In genomic region chr9:32158837-32159543, GRCm38 (mm10) we compare ENCODE assay signal across 8 mouse cellular contexts. TPM values are rescaled to one million over a fixed set of nuclear protein-coding genes. Genes with fewer than 3 reads are reported as not detected.
DNase-seq lines count a peak whose midpoint lies in the region; ATAC-seq and TF ChIP-seq lines count a peak whose summit lies in the region.

No protein-coding gene starts in this region.

- peak; percentile 24 for DNase-seq in MEL-GATA-1-ER (ENCODE audit: extremely low read depth, low read depth)
- peak; percentile 52 for DNase-seq in c-Kit-positive CD71-negative TER-119-negative erythroid progenitor cells, embryonic 14.5 days (ENCODE audit: low read depth)
- DNase-seq in hindbrain, postnatal 0 days (ENCODE audit: low spot score) = peak; percentile 84
- DNase-seq in left cerebral cortex, adult 2 months (ENCODE audit: extremely low spot score in 1 of 2, low spot score in 2 of 2) = peak; percentile 60 to 78
- peak; percentile 27 for DNase-seq in skeletal muscle tissue, adult 2 months (ENCODE audit: low read depth, low spot score)
- no peak for DNase-seq in MN1 (ENCODE audit: low spot score)

- intact Hi-C loops in left cerebral cortex, adult 2 months (cut with DNase I) = loop anchor here (1.0 to 5.0 kb wide), 4 partner anchors 127 to 602 kb away; no protein-coding TSS in a partner anchor

- no peak overlapping the region for H3K4me2 ChIP-seq in forebrain, embryonic 12.5 days
- no peak overlapping the region for H3K4me2 ChIP-seq in hindbrain, postnatal 0 days (ENCODE audit: low read depth, low read length)

- H3K4me1 ChIP-seq in forebrain, embryonic 12.5 days = no peaks in the 10 kb centered on the region
- H3K4me1 ChIP-seq in hindbrain, postnatal 0 days (ENCODE audit: insufficient read depth, low read length) = no peaks in the 10 kb centered on the region

- peak; percentile 77 for ATAC-seq in forebrain, embryonic 12.5 days (ENCODE audit: low FRiP score)
- ATAC-seq in hindbrain, postnatal 0 days = peak; percentile 88
- peak; percentile 90 for ATAC-seq in megakaryocyte progenitor cell, adult 5-6 weeks (replicated peaks; ENCODE audit: poor library complexity)

- WGBS in forebrain, embryonic 12.5 days = 26% methylated on average over 3 of the region's 3 CpGs
- 21% methylated on average over 3 of the region's 3 CpGs for WGBS in hindbrain, postnatal 0 days

- no peaks in the 10 kb centered on the region for H3K36me3 ChIP-seq in forebrain, embryonic 12.5 days (replicated peaks)
- H3K36me3 ChIP-seq in hindbrain, postnatal 0 days (ENCODE audit: insufficient read depth, low read length) = no peaks in the 10 kb centered on the region

- H3K4me3 ChIP-seq in forebrain, embryonic 12.5 days (replicated peaks) = no peak overlapping the region
- H3K4me3 ChIP-seq in hindbrain, postnatal 0 days (ENCODE audit: low read length) = no peak overlapping the region
- H3K4me3 ChIP-seq in left cerebral cortex, adult 2 months = no peak overlapping the region

- no peaks in the 10 kb centered on the region for H3K27me3 ChIP-seq in forebrain, embryonic 12.5 days
- no peaks in the 10 kb centered on the region for H3K27me3 ChIP-seq in hindbrain, postnatal 0 days (ENCODE audit: insufficient read depth, low read length)

- H3K27ac ChIP-seq in forebrain, embryonic 12.5 days = no peak overlapping the region
- no peak overlapping the region for H3K27ac ChIP-seq in hindbrain, postnatal 0 days
- no peak overlapping the region for H3K27ac ChIP-seq in left cerebral cortex, adult 2 months

- peak; percentile 95 for TF ChIP-seq CTCF in hindbrain, postnatal 0 days (IDR thresholded peaks at IDR 0.05; ENCODE audit: low read depth)
- peak; percentile 97 for TF ChIP-seq CTCF in left cerebral cortex, adult 2 months (IDR thresholded peaks at IDR 0.05)

- no peaks in the 10 kb centered on the region for H3K9me3 ChIP-seq in forebrain, embryonic 12.5 days
- H3K9me3 ChIP-seq in hindbrain, postnatal 0 days (ENCODE audit: low read length) = no peaks in the 10 kb centered on the region

- no peak overlapping the region for H3K9ac ChIP-seq in forebrain, embryonic 12.5 days
- H3K9ac ChIP-seq in hindbrain, postnatal 0 days (replicated peaks; ENCODE audit: low read length) = no peak overlapping the region

RNA-seq across cellular contexts. Expression of gene Arhgap32, which starts 43.1 kb away (rescaled TPM):
- polyA plus RNA-seq in forebrain, embryonic 12.5 days (2016; fragmentation: Nextera tagmentation; extraction: Ambion mirVana) = 7.3 and 7.9 TPM in 2 replicates
- total RNA-seq in hindbrain, postnatal 0 days (2014; rRNA removed) = 41.2 and 66.7 TPM in 2 replicates
- polyA plus RNA-seq in hindbrain, postnatal 0 days (2015; fragmentation: Nextera tagmentation; extraction: Ambion mirVana) = 7.3 and 8.2 TPM in 2 replicates
- total RNA-seq in left cerebral cortex, adult 2 months (2021) = 100 to 1,000 TPM; 450 to 496 TPM
- 9.0 and 22.5 TPM in 2 replicates for total RNA-seq in megakaryocyte progenitor cell, adult 5-6 weeks (2015)
- total RNA-seq in megakaryocyte progenitor cell, adult 5-6 weeks (2017) = 2.8 and 4.2 TPM in 2 replicates
